Mouse (Mus musculus) Patski (cell line): Measurements from ENCODE around the gene Cbfa2t2. TPM values are rescaled to one million over a fixed set of nuclear protein-coding genes. Genes with fewer than 3 reads are reported as not detected.
A peak's percentile ranks its signal among the peaks of the same experiment; 100 is the strongest.

Source experiments
- ATAC-seq: fragments of 100-300 bp; one replicate; pipeline ENCODE4 v1.8.0; 2021
- CTCF ChIA-PET: fragments of 350-600 bp; sonication (Branson Sonifier 250); formaldehyde crosslinking; loops from one replicate; lab custom pipeline; 2022; ENCODE audit warnings: inconsistent platforms; lab: Charles Lee
- POLR2A ChIA-PET: fragments of 350-600 bp; sonication (Branson Sonifier 250); formaldehyde crosslinking; loops from one replicate; lab custom pipeline; 2022; ENCODE audit warnings: antibody characterized with exemption, inconsistent platforms; lab: Charles Lee
- DNase-seq: peaks from one replicate; pipeline ENCODE4 v3.0.0-alpha.2; 2011; ENCODE audit warnings: low read depth, low spot score
- H3K27me3 ChIP-seq: fragments of 371-371 bp; one replicate; pipeline ENCODE4 v1.5.1; 2021
- CTCF ChIP-seq: fragments of 100-300 bp; IDR thresholded peaks from one replicate; pipeline ENCODE4 v1.5.1; 2021
- in situ Hi-C: fragments of 300-500 bp; cut with MboI; formaldehyde crosslinking; loops from 3 replicates; pipeline ENCODE4 v1.11.1; 2018; ENCODE audit warnings: low pct_unique_long_range_greater_than_20kb, mixed read lengths
- polyA plus RNA-seq: library from polyadenylated mRNA; unstranded; gene quantifications from one replicate; pipeline ENCODE4 v1.2.3, GENCODE M21; 2021

Gene Cbfa2t2
- polyA plus RNA-seq, 1 experiment from 2014 or later, result 27.2 TPM

DNA sequence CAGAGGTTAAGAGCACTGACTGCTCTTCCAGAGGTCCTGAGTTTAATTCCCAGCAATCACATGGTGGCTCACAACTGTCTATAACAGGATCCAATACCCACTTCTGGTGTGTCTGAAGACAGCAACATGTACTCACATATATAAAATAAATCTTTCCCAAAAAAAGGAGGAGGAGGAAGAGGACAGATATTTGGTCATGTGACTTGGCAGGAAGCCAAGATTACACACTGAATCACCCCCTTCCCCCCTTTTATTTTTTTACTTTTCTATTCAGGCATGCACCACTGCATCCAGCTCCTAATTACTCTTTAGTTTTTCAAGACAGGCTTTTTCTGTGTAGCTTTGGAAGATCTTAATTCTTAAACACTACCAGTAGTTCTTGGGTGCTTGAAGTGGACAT, 85.2 kb downstream of the Cbfa2t2 start:
- ChIA-PET POLR2A (no interaction called here), CTCF (no interaction called here)
- no peak for DNase-seq
- no peaks in the 10 kb centered on the region for H3K27me3 ChIP-seq
- TF ChIP-seq CTCF, result no peak
- in situ Hi-C loops, result no loop called here
- no peak for ATAC-seq

DNA sequence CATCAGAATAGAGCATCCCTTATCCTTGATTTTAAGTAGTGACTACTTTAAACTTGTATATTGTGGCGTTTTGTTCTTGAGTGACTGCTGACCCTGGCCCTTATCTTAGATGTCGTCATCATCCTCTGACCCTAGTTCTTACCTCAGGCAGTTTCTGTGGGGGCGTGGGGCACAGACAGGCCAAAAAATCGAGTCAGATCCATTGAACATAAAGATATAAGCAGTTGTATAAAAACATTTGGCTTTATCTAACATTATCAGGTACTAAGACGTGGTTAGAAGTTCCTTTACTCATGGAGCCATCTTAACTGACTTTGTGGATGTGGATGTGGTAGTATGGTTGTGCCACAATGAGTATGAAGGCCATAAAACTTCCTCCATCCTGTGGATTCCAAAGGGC, 86.1 kb downstream of the Cbfa2t2 start:
- POLR2A ChIA-PET, result no interaction called here
- ATAC-seq (no peak), DNase-seq (no peak)
- CTCF ChIA-PET, result no interaction called here
- in situ Hi-C loops, result no loop called here
- H3K27me3 ChIP-seq, result no peaks in the 10 kb centered on the region
- no peak for TF ChIP-seq CTCF

DNA sequence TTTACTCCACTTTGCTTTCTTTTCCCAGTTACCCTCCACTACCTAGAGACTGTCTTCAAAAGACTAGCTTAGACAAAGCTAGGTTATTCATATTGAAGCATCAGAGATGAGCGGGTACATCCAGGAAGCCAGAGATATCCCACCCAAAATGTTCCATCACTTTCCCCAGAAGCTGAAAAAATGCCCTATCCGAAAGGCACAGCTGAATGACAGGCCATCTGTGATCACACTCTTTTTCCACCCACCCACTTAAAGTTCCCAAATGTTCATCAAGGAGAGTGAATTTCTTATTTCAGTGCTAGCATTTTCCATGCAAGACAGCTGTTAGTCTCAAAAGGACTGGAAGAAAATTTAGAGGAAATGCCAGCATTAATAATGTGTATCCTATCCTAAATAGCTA, 89.0 kb downstream of the Cbfa2t2 start:
- DNase-seq (no peak), ATAC-seq (no peak)
- ChIA-PET CTCF (interaction anchor here (1.5 kb wide), 1 partner anchor 14 kb away, joined by 5 read pairs; no protein-coding TSS in a partner anchor), POLR2A (no interaction called here)
- TF ChIP-seq CTCF, result no peak
- no peaks in the 10 kb centered on the region for H3K27me3 ChIP-seq
- in situ Hi-C loops, result no loop called here

DNA sequence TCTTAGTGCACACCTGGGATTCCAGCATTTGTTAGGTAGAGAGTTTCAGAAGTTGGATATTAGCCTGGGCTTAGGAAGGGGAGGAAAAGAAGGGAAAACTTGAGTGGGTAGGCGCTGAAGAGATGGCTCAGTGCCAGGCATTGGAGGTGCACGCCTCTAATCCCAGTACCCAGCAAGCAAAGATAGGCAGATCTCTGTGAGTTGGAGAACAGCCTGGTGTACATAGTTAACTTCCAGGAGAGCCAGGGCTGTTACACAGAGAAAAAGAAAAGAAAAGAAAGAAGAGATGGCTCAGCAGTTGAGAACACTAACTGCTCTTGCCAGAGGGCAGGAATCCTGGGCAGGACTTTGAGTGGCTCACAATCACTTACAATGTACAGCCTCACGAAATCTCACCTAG, 90.2 kb downstream of the Cbfa2t2 start:
- H3K27me3 ChIP-seq, result no peaks in the 10 kb centered on the region
- CTCF ChIA-PET, result interaction anchor here (1.5 kb wide), 1 partner anchor 13 kb away, joined by 5 read pairs; no protein-coding TSS in a partner anchor
- no peak for TF ChIP-seq CTCF
- no peak for ATAC-seq
- POLR2A ChIA-PET, result no interaction called here
- in situ Hi-C loops, result no loop called here
- no peak for DNase-seq

DNA sequence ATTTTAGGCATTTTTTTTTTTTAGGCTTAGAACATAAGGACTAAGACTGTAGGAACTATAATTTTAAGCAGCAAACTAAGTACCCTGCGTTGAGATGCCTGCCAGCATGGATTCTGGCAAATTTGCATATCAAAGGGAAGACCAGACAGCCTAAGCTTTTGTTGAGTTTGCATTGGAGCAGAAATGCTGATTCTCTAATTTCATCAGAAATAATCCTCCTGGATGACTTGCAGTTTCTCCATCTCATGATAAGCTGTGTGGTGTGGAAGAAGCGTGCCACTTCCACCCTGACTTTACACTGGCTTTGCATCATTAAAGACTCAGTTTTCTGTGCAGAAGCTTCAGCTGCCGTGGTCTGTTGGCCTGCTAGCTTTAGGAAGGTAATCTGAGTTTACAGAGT, 96.6 kb downstream of the Cbfa2t2 start:
- no peak for TF ChIP-seq CTCF
- DNase-seq (no peak), ATAC-seq (no peak)
- ChIA-PET CTCF (interaction anchor here (1.4 to 1.5 kb wide), 2 partner anchors 10 to 17 kb away, joined by 3 to 4 read pairs; no protein-coding TSS in a partner anchor), POLR2A (no interaction called here)
- H3K27me3 ChIP-seq, result no peaks in the 10 kb centered on the region
- in situ Hi-C loops, result no loop called here

DNA sequence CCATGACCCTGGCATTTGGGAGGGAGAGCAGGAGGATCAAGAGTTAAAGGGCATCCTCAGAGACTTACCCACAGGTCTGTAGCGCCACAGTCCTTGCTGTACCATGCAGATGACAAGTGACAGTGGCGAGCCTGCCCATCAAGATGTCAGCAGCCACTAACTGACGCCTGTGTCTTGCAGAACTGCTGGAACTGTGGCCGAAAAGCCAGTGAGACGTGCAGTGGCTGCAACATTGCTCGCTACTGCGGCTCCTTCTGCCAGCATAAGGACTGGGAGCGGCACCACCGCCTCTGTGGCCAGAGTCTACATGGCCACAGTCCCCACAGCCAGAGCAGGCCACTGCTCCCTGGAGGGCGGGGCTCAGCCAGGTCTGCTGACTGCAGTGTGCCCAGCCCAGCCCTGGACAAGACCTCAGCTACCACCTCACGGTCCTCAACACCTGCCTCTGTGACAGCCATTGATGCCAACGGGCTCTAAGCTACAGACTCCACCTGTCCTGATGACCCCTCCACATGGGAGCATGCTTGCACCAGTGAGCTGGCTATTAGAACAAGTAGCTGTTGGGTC, 98.5 kb downstream of the Cbfa2t2 start:
- ATAC-seq, result no peak
- no peak for TF ChIP-seq CTCF
- in situ Hi-C loops, result no loop called here
- ChIA-PET POLR2A (no interaction called here), CTCF (interaction anchor here (1.4 kb wide), 1 partner anchor 14 kb away, joined by 3 read pairs; no protein-coding TSS in a partner anchor)
- DNase-seq, result no peak
- no peaks in the 10 kb centered on the region for H3K27me3 ChIP-seq

DNA sequence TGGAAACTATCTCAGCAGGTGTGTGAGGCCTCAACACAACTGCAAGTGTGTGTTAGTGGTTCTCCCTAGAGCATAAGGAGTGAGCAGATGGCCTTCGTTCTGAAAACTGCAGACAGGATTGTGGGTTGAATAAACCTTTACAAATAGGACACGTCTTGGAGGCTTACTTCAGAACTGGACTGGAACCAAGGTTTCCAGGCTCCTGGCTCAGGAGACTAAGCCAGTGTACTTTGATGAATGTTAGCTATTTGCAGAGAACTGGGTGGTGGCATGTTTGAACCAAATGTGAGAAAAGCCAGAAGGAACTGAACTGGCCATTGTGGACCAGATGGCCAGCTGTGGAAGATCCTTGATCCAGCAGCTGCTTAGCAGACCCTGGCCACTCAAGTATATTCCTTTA, 102.0 kb downstream of the Cbfa2t2 start:
- ATAC-seq (no peak), DNase-seq (no peak)
- ChIA-PET POLR2A (interaction anchor here (0.6 kb wide), 1 partner anchor 29 kb away, joined by 3 read pairs; no protein-coding TSS in a partner anchor), CTCF (interaction anchor here (1.1 to 1.8 kb wide), 5 partner anchors 10 to 122 kb away, joined by 3 to 5 read pairs (median 4); no protein-coding TSS in a partner anchor)
- in situ Hi-C loops, result no loop called here
- TF ChIP-seq CTCF, result no peak
- H3K27me3 ChIP-seq, result no peaks in the 10 kb centered on the region

DNA sequence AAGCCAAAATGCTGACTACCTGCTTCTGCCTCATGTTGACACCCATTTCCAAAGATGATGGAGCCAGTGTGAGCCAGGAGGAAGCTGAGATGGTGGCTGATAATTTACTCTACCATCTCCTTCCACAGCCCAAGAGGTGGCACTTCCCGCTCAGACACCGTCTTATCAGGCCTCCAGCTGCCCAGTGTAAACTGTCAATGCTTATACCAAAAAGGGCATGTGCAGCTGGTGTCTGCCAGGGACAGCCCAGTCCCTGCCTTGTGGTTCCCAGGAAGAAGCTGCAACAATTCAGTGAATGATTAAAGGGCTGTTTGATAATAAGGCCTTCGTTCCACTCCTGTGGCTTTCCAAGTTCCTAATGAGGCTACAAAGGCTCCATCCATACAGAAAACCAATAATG, 102.4 kb downstream of the Cbfa2t2 start:
- TF ChIP-seq CTCF, result no peak
- DNase-seq (no peak), ATAC-seq (no peak)
- ChIA-PET CTCF (interaction anchor here (1.1 to 1.8 kb wide), 5 partner anchors 10 to 121 kb away, joined by 3 to 5 read pairs (median 4); no protein-coding TSS in a partner anchor), POLR2A (interaction anchor here (0.5 kb wide), 1 partner anchor 420 kb away, joined by 4 read pairs; no protein-coding TSS in a partner anchor)
- in situ Hi-C loops, result no loop called here
- H3K27me3 ChIP-seq, result no peaks in the 10 kb centered on the region

DNA sequence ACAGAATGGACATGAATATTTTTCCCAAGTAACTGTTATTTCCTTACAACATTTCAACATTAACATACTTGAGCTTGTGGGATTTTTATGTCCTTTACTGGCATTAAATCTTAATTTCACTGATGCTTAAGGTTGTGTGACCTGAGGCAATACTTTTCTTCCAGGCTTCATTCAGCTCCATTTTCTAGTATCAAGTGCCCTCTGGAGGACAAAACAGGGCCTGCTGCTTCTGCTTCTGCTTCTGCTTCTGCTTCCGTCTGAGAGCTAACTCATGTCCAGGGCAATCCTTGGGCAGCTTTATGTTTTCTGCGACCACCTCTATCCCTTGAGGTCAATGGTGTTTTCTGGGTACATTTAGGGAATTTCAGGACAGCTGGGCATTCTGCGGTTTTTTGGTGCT, 103.4 kb downstream of the Cbfa2t2 start:
- no peaks in the 10 kb centered on the region for H3K27me3 ChIP-seq
- ChIA-PET CTCF (interaction anchor here (0.8 to 2.7 kb wide), 15 partner anchors 11 to 129 kb away, joined by 3 to 12 read pairs (median 4); no protein-coding TSS in a partner anchor), POLR2A (interaction anchor here (1.6 kb wide), 1 partner anchor 29 kb away, joined by 3 read pairs; no protein-coding TSS in a partner anchor)
- TF ChIP-seq CTCF, result peak; percentile 74
- in situ Hi-C loops, result loop anchor here (5.0 kb wide), 1 partner anchor 122 kb away; no protein-coding TSS in a partner anchor
- DNase-seq (no peak), ATAC-seq (no peak)

DNA sequence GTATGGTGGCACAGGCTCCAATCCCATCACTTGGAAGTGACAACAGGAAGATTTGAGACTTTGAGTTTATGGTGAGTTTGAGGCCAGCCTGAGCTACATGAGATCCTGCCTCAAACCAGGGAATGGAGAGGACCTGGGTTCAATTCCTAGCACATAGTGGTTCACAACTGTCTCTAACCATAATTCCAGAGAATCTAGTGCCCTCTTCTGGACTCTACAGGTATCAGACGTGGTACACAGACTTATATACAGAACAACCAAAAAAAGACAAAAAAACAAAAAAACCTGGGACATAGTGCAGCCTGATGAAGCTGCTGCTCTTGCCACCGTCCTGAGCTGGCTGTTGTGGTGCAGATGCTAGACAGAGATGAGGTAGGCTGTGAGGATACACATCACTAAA, 105.3 kb downstream of the Cbfa2t2 start:
- TF ChIP-seq CTCF, result no peak
- CTCF ChIA-PET, result interaction anchor here (2.7 kb wide), 1 partner anchor 13 kb away, joined by 12 read pairs; no protein-coding TSS in a partner anchor
- H3K27me3 ChIP-seq, result no peaks in the 10 kb centered on the region
- ATAC-seq (no peak), DNase-seq (no peak)
- in situ Hi-C loops, result loop anchor here (5.0 kb wide), 1 partner anchor 124 kb away; no protein-coding TSS in a partner anchor
- POLR2A ChIA-PET, result no interaction called here
